Mouse (Mus musculus) kidney, adult 2 months (tissue): ENCODE data around the gene Bhlhe23. TPM values are rescaled to one million over a fixed set of nuclear protein-coding genes. Genes with fewer than 3 reads are reported as not detected.

ENCODE experiments used
- DNase-seq: peaks from one replicate; pipeline ENCODE4 v3.0.0; 2021
- H3K27ac ChIP-seq: fragments of 200-500 bp; 2 replicates; pipeline ENCODE4 v1.5.1; 2012; ENCODE audit warnings: low read depth, low read length, control low read depth, inconsistent platforms; ENCODE audit not compliant: insufficient read depth
- H3K27me3 ChIP-seq: fragments of 200-500 bp; replicated peaks from 2 replicates; pipeline ENCODE4 v1.6.1; 2012; ENCODE audit warnings: mild to moderate bottlenecking, moderate library complexity, low read length, inconsistent platforms; ENCODE audit not compliant: control insufficient read depth, insufficient read depth
- H3K36me3 ChIP-seq: fragments of 200-500 bp; 2 replicates; pipeline ENCODE4 v1.6.1; 2012; ENCODE audit warnings: mild to moderate bottlenecking, moderate library complexity, low read length, inconsistent platforms; ENCODE audit not compliant: control insufficient read depth, insufficient read depth
- H3K4me1 ChIP-seq: fragments of 200-500 bp; 2 replicates; pipeline ENCODE4 v1.6.1; 2011; ENCODE audit warnings: low read length; ENCODE audit not compliant: control insufficient read depth, insufficient read depth
- H3K4me3 ChIP-seq: fragments of 200-500 bp; 2 replicates; pipeline ENCODE4 v1.5.1; 2011; ENCODE audit warnings: mild to moderate bottlenecking, low read depth, low read length, control low read depth; ENCODE audit not compliant: insufficient read depth
- CTCF ChIP-seq: fragments of 200-500 bp; conservative IDR thresholded peaks from 2 replicates; pipeline ENCODE4 v1.5.1; 2011; ENCODE audit warnings: low read depth, mild to moderate bottlenecking, control low read depth, low read length, moderate library complexity, mixed read lengths; ENCODE audit not compliant: insufficient read depth, insufficient read length
- POLR2A ChIP-seq: fragments of 200-500 bp; IDR thresholded peaks from one replicate; pipeline ENCODE4 v1.6.1; 2011; ENCODE audit warnings: low read depth, low read length, control low read depth
- WGBS: fragments of 180-500 bp; shearing (Covaris S2); methylation state at CpG from one replicate; pipeline ENCODE4 v1.1.7; 2018; 5-methylcytosine and 5-hydroxymethylcytosine counted together
- polyA plus RNA-seq: library from polyadenylated mRNA; depleted of rRNA; stranded (reverse); fragments of >200 nt; gene quantifications from 2 replicates; pipeline ENCODE4 v1.2.3, GENCODE M21; 2012; rRNA removed

Gene Bhlhe23
- polyA plus RNA-seq, 1 experiment, result not detected

DNA sequence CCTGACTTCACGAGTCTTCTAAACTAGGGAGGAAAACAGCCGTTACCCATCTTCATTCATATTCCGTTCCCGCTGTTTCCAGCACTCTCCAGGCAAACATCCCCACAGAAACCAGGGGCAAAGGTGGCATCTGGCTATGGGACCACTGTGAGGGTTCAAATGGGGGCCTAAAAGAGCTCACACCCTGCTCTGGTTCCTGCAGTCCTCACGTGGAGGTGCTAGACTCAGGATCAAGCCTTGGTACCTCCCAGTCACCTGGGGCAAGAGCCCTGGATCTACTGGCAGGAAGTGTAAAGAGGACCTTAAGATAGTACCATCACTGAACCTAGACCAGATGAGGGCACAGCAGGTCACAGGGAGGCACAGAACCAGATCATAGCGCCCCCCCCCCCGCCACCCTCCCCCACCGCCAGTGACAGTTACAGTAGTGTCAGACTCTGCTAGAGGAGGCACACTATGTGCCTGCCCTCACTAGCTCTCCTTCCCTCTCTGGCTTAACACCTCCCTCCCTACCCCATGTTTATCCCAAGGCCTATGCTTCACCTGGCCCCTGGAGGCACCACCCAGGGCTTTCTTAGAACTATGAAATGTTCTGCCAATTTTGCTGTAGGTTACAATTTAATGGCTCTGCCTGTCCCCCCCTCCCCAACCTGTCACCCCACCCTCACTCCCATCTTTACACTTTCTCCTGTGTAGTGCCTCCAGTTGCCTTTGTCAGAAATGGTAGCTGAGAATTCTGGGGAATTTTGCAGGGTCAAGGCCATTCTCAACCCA, 50.7 kb downstream of the Bhlhe23 start:
- Histone ChIP-seq H3K27ac (no peak overlapping the region), H3K36me3 (peaks cover under 1% of the 10 kb centered on the region; the same call in 1 of the 2 replicates), H3K4me3 (no peak overlapping the region), H3K27me3 (no peaks in the 10 kb centered on the region), H3K4me1 (peaks cover 12% of the 10 kb centered on the region; the same call in 1 of the 2 replicates)
- no peak for DNase-seq
- TF ChIP-seq CTCF (no peak), POLR2A (no peak)
- 34% methylated on average over 8 of the region's 8 CpGs for WGBS

DNA sequence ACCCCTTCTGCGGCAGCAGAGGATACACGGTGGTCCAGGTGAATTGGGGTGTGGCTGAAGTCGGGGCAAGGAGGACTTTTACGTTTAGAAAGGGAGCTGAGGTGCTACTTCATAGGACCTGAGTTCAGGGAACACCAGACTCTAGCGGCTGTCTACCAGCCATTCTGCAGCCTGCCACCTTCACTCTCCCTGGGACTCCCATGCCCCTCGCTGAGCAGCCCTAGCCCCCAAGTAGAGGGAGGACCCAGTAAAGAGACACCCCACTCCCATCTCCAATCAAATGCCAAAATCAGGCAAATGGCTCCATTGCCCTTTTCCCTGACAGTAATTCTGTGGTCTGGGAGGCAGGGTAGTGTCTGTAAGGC, 51.3 kb downstream of the Bhlhe23 start:
- no peaks in the 10 kb centered on the region for H3K27me3 ChIP-seq
- TF ChIP-seq POLR2A (no peak), CTCF (no peak)
- H3K4me1 ChIP-seq, result peaks cover 12% of the 10 kb centered on the region; the same call in 1 of the 2 replicates
- H3K4me3 ChIP-seq, result peak overlapping the region; percentile 27; the same call in 1 of the 2 replicates
- peaks cover 2% of the 10 kb centered on the region; the same call in 1 of the 2 replicates for H3K36me3 ChIP-seq
- DNase-seq, result no peak
- WGBS, result 6% methylated on average over 6 of the region's 6 CpGs
- no peak overlapping the region for H3K27ac ChIP-seq

DNA sequence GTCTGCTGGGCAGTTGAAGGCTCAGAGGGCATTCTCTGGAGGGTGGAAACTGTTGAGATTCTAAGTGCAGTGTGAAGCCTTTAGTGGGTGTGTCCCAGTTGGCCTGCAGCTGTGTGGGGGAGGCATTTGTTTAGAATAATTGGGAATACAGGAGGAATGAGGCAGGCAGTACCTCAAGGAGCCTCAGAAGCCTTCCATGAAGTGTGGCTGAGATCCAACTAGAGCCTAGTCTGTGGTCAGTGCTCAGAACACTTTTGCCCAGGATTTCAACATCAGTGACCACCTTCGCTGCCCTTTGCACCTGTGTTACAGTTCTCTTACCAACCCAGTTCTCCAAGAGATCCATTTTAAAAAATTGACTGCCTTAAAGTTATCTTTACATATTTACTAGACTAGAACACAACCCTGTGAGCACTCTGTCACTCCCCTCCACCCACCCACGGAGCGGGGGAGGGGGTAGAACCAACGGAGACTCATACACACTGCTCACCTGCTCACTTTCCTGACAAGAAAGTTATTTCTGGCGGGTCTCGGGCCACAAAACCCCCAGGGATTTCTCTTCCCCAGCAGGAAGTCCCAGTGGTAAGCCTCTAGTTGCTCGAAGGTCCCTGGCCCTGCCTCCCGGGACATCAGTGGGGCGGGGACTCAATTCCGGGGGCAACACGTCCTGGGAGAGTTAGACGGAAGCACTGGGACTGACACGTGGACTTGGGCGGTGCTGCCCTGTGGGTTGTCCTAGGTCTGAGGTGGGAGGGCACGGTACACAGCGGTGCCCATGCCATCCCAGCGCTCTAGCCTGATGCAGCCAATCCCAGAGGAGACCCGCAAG, 51.9 kb downstream of the Bhlhe23 start, which contains the start of gene Slc17a9:
Slc17a9 (plus strand) TSS at position 679 of the 829 bp plus-strand sequence.
- Histone ChIP-seq H3K27me3 (no peaks in the 10 kb centered on the region), H3K36me3 (peaks cover 2% of the 10 kb centered on the region; the same call in 1 of the 2 replicates), H3K4me1 (peaks cover 12% of the 10 kb centered on the region; the same call in 1 of the 2 replicates), H3K27ac (no peak within 1 kb of the TSS; the same call in 1 of the 2 replicates), H3K4me3 (peak within 1 kb of the TSS; percentile 27; the same call in 1 of the 2 replicates)
- DNase-seq, result peak; percentile 81
- TF ChIP-seq CTCF (no peak), POLR2A (no peak)
- WGBS, result 4% methylated on average over 18 of the region's 18 CpGs

Other genes starting within 250 kb of the Bhlhe23 start
- 13.6 and 14.4 TPM in 2 replicates for gene Mrgbp, start 195.6 kb downstream of the Bhlhe23 start, polyA plus RNA-seq
- gene Ogfr, start 187.7 kb downstream of the Bhlhe23 start, polyA plus RNA-seq, result 31.3 and 35.5 TPM in 2 replicates
- gene Col9a3, start 179.1 kb downstream of the Bhlhe23 start, polyA plus RNA-seq, result 0.42 and 0.46 TPM in 2 replicates
- 0.04 and 0.05 TPM in 2 replicates for gene Tcfl5, start 134.2 kb downstream of the Bhlhe23 start, polyA plus RNA-seq
- gene Dido1, start 66.9 kb downstream of the Bhlhe23 start, polyA plus RNA-seq, result 13.2 and 13.4 TPM in 2 replicates
- 33.3 and 35.4 TPM in 2 replicates for gene Gid8, start 66.8 kb downstream of the Bhlhe23 start, polyA plus RNA-seq
- gene Slc17a9, start 51.6 kb downstream of the Bhlhe23 start, polyA plus RNA-seq, result 1.9 and 3.0 TPM in 2 replicates
- 33.9 and 34.8 TPM in 2 replicates for gene Ythdf1, start 144.0 kb upstream of the Bhlhe23 start, polyA plus RNA-seq
- not detected in 2 replicates for gene Birc7, start 152.1 kb upstream of the Bhlhe23 start, polyA plus RNA-seq
- gene Nkain4, start 177.8 kb upstream of the Bhlhe23 start, polyA plus RNA-seq, result 2.0 and 3.7 TPM in 2 replicates
- 35.6 and 38.9 TPM in 2 replicates for gene Arfgap1, start 190.3 kb upstream of the Bhlhe23 start, polyA plus RNA-seq
- gene Col20a1, start 209.6 kb upstream of the Bhlhe23 start, polyA plus RNA-seq, result 1.2 and 1.3 TPM in 2 replicates